Mouse (Mus musculus): ENCODE results near the gene Herc3. TPM values are rescaled to one million over a fixed set of nuclear protein-coding genes. Genes with fewer than 3 reads are reported as not detected.
"Not testable (repeated sequence)": the region's sequence is repeated elsewhere in the genome, so short reads cannot be mapped to it uniquely, and the experiment has no call there.

The Herc3 gene
- total RNA-seq, 4 experiments from 2014 or later = 136 to 227 (median 220) TPM

DNA sequence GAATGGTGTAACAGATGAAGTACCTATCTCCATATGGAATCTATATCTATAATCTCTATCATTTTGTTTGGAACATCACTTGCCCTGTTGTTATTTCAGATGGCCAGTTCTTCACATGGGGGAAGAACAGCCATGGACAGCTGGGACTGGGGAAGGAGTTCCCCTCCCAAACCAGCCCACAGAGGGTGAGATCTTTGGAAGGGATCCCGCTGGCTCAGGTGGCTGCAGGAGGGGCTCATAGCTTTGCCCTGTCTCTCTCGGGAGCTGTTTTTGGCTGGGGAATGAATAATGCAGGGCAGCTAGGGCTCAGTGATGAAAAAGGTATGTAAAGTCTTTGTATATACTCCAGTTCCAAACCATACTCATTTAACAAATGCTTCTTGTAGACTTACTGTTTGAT is 25.2 kb downstream of the Herc3 start:
- DNase-seq (ENCODE audit: low spot score in 2 of 2) = no peak

DNA sequence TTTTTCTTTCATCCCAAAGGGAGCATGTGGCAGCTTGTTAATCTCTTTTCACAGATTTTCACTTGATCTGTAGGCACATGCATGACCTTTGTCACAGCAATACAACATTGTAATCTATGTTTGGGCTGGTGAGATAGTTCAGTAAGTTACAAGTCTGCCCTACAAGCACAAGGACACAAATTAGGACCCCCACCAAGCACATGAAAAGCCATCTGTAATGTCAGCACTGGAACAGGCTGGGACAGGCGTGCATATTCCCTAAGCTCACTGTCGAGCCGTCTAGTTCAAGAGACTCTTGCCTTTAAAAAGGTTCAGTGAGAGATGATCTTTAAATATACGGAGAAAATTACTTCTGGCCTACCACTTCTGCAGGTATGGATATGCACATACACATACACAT is 28.3 kb downstream of the Herc3 start:
- no peak for DNase-seq (ENCODE audit: low spot score in 2 of 2)

GRCm38 (mm10) chr6:58862446-58862993 is 31.3 kb downstream of the Herc3 start:
- no peak for DNase-seq (ENCODE audit: low spot score in 2 of 2)

DNA sequence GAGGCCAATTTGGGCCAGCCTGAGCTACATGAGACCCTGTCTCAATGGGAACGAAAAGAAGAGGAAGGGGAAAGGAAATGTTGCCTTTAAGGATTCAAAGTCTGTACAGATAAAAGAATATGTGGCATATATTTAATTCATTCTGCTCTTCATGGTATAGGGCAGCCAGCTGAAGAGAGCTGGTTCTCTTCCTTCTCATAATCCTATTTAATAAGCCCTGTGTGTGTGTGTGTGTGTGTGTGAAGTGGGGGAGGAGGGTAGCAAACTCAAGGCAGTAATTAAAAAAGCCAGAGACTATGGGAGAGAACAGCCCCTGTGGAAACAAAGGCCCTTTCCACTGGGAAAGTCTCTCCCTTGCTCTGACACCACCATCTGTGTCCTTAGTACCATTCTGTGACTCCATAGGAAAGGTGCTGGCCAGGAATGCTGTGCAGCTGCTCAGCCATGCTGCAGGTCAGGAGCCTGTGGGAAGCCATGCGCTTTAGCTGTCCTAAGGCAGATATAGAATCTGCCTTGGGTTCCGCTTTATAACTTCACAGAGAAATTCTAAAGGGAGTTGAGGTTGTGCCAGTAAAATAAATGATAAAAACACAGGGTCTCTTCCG is 32.5 kb downstream of the Herc3 start:
- no peak for DNase-seq (ENCODE audit: low spot score in 2 of 2)

DNA sequence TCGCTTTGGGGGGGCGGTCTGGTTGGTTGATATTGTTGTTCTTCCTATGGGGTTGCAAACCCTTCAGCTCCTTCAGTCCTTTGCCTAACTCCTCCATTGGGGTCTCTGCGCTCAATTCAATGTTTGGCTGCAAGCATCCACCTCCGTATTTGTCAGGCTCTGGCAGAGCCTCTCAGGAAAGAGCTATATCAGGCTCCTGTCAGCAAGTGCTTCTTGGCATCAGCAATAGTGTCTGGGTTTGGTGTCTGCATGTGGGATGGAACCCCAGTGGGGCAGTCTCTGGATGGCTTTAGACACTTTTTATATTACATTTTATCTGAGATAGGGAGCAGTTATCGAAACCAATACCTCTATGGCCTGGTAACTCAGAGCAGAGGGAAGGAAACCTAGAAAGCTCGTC is 36.6 kb downstream of the Herc3 start:
- not testable (repeated sequence) for DNase-seq (ENCODE audit: low spot score in 2 of 2)

DNA sequence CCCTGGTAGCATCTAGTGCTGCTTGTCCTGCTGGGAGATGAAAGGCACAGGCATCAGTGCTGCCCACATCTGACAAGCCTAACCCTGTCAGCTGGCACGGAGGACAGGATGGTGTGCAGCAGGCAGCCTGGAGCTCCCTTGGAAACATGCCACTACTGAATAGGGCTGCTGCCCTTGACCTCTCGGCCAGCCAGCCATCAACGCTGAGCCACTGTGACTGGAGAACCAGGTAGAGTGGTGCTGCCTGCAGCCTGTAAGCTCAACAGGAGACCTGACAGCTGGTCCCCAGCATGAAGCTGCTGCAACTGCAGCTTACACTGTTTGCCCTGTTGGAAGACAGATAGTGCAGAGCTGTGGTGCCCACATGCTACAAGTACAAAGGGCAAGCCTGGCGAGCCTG is 48.3 kb downstream of the Herc3 start:
- DNase-seq (ENCODE audit: low spot score in 2 of 2) = no peak

DNA sequence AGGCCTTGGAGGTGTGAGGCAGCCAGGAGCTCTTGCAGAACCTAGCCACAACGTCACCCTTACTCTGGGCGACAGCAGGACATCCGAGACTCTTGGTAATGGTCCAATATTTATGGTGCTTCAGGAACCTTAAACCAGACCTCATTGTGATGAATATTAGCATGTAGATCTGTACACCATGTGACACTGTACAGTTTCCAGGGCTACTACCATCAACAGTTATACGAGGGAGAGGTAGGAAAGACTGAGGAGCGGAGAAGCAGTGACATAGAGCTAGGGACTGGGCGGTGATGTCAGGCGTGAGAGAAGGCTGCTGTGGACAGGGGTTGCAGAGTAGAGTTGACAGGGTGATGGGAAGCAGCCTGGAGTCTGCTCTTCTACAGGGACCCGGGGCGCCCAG is 48.7 kb downstream of the Herc3 start:
- DNase-seq (ENCODE audit: low spot score in 2 of 2) = no peak

DNA sequence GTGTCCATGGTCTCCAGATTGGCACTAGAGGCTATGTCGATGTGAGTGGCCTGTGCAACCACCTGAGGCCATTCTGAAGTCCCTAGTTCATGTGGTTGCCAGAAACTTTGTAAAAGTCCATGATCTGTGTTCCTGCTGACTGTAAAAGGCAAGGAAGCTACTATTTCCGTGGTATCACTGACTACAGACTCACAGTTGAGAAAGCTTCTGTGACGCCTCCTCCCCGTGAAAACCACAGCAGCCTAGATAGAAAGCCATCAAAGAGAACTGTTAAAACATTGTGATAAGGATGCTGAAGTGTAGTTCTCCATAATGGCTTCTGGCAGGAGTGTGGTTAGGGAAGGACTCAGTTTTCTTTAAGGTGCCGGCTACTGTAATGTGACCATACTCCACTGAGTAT is 49.6 kb downstream of the Herc3 start:
- DNase-seq (ENCODE audit: low spot score in 2 of 2) = no peak

- DNase-seq (ENCODE audit: low spot score in 2 of 2) = no peak
These were observed 50.1 kb downstream of the Herc3 start for GRCm38 (mm10) chr6:58881363-58881762.

- no peak for DNase-seq (ENCODE audit: low spot score in 2 of 2)
These were observed 51.0 kb downstream of the Herc3 start for GRCm38 (mm10) chr6:58882271-58882670.

DNA sequence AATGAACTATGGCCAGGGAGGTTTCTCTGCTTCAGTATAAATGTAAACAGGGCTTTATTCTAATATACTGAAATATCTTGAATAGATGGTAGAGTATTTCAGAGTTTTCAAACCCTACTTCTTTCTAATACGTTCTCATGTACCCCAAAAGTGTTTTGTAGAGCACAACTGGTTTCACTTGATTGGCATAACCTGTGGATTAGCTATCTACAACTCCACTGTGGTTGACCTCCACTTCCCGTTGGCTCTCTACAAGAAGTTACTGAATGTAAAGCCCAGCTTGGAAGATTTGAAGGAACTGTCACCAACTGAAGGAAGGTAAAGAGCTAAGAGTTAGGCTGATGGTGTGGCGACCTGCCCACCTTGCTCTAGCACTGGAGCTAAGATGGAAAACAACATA is 58.7 kb downstream of the Herc3 start:
- no peak for DNase-seq (ENCODE audit: low spot score in 2 of 2)

- no peak for DNase-seq (ENCODE audit: low spot score in 2 of 2)
These were observed 62.0 kb downstream of the Herc3 start for GRCm38 (mm10) chr6:58893307-58893706.

GRCm38 (mm10) chr6:58894994-58895393 is 63.7 kb downstream of the Herc3 start:
- no peak for DNase-seq (ENCODE audit: low spot score in 2 of 2)

GRCm38 (mm10) chr6:58896648-58897047 is 65.4 kb downstream of the Herc3 start:
- DNase-seq (ENCODE audit: low spot score in 2 of 2) = no peak

GRCm38 (mm10) chr6:58899076-58899475 is 67.8 kb downstream of the Herc3 start:
- DNase-seq (ENCODE audit: low spot score in 2 of 2) = no peak

GRCm38 (mm10) chr6:58900536-58900935 is 69.3 kb downstream of the Herc3 start:
- DNase-seq (ENCODE audit: low spot score in 2 of 2) = no peak

DNA sequence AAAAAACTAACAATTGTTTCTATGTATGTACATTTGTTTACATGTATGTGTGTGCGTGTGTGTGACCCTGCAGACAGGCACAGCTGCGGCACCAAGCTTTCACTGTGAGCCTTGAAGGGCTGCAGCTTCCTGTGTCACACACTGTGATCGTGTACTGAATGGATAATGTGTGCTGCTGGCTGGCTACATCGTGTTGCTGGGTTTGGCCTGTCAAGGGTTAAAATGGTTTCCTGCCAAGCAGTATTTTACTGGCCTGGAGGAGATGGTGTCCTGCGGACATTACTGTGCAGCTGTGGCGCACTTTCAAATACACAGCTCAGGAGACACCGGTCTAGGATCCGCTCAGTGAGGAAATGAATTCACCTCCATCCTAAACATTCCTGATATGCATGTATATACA is 71.9 kb downstream of the Herc3 start:
- DNase-seq (ENCODE audit: low spot score in 2 of 2) = peak; percentile 52 to 57

GRCm38 (mm10) chr6:58904551-58904950 is 73.3 kb downstream of the Herc3 start:
- no peak for DNase-seq (ENCODE audit: low spot score in 2 of 2)

DNA sequence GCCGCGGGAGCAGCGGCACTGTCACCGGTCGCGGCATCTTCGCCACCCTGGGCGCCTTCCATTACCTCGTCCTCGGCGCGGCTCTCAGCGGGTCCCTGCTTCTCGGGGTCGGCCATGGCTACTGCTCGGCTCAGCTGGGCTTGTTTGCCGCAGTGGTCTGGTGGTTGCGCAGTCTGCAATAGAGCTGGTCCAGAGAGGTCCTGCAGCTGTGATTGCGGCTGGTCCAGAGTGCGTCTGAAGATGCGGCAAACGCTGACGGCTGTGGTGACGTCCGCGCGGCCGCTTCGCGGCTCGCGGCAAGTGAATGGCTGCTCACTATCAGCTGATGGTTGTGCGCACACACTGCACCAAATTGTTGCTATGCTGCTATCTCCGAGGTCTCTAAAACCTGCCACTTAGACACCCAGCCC is 75.6 kb downstream of the Herc3 start, which contains the start of gene Nap1l5:
Nap1l5 (minus strand) TSS at position 225 of the 410 bp plus-strand sequence.
- DNase-seq (ENCODE audit: low spot score in 2 of 2) = peak; percentile 78 to 80

GRCm38 (mm10) chr6:58907336-58907735 is 76.1 kb downstream of the Herc3 start:
- no peak for DNase-seq (ENCODE audit: low spot score in 2 of 2)

- DNase-seq (ENCODE audit: low spot score in 2 of 2) = no peak
These were observed 76.5 kb downstream of the Herc3 start for GRCm38 (mm10) chr6:58907791-58908190.

DNA sequence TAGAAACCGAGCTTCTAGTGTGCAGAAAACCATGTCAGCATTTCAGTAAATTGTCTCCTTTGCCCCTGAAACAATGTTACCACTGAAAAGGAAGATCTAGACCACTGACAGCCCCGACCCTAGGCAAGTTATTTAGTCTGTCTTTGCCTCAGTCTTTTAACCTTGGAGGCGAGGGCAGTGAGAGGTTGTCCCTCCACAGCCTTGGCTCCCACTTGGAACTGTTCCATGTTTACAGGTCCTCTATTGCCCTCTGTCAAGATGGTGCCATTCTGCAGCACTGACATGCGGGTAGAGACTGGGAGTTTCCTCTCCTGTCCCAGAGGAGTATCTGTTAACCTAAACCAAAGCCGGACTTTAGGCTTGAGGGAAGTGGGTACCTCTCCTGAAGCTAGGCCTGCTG is 81.6 kb downstream of the Herc3 start:
- no peak for DNase-seq (ENCODE audit: low spot score in 2 of 2)

DNA sequence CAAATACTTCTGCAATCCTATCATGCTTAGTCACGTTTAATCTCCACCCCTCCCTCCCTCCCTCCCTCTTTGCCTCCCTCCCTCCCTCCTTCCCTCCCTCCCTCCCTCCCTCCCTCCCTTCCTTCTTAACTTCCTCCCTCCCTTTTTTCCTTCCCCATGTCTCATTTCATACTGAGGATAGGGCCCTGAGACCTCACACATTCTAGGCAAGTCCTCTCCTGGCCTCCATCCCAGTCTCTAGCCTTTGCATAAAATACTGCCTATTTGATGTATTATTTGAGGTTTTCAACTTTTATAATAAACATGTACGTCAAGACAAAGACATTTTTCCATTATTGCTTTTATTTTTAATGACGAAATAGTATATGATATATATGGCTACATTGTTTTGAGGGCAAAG is 82.3 kb downstream of the Herc3 start:
- no peak for DNase-seq (ENCODE audit: low spot score in 2 of 2)

GRCm38 (mm10) chr6:58913971-58914370 is 82.7 kb downstream of the Herc3 start:
- DNase-seq (ENCODE audit: low spot score in 2 of 2) = no peak
